Mouse (Mus musculus) yolk sac, embryonic 10.5 days (tissue): Measurements from ENCODE around the gene Dnah2.

Experiments
- DNase-seq: peaks from one replicate; pipeline ENCODE4 v3.0.0-alpha.2; 2017; ENCODE audit warnings: low spot score

The Dnah2 gene

DNA sequence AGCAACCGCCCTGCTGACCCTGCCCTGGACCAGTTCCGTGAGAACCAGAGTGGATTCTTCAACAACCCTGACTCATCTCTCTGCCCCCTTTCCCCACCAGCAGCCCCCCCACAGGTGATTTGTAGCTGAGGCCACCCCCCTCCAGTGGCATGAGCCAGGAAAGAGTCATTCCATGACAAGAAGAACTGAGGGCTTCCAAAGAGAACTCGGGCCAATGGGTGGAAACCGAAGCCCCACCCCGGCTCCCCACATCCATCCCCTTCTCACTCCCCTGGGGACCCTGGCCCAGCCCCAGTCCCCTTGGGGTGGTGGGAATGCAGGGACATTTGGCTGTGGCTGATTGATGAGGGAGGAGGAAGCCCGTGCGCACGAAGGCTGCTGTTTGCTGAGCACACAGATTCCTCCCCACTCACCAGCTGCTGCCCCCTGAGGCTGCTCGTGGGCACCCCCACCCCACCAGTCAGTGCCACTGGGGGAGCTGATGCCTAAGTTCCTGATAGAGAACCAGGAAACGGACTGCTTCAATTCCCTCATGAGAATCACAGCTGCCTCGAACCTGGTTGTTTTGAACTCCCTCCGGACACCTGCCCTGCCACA, at the start of gene Dnah2:
TSS of gene Dnah2 (minus strand) at position 51 of the 597 bp plus-strand sequence.
- DNase-seq, result no peak

DNA sequence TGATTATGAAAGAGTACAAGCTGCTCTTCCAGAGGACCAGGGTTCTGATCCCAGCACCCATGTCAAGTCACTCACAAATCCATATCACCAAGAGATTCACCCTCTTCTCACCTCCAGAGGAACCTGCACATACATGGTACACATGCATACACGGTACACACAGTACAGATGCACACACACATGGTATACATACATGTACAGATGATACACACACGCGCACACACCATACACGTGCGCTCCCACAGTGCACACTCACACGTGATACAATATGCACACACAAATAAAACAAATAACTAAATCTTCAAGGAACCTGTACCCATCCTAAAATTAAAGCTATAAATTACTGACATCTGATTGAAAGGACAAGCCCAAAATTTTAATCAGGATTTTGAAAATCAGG, 45.9 kb upstream of the Dnah2 start:
- no peak for DNase-seq

DNA sequence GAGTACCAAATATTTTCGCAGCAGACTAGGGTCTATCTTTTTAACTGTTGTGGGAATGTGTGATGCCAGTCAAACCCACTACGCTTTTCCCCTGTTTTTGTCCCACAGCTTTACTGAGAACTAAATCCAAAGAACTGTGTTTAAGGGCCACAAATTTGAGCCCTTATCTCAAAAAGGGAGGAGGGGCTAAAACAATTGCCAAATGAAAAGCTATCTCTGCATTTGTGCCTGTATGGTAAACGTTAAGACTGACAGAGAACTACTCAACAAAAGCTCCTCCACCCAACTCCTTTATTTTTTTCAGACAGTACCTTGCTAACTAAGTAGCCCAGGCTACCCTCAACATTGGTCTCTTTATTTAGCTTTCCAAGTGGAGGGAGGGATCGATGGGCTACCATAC, 43.9 kb upstream of the Dnah2 start:
- no peak for DNase-seq

- no peak for DNase-seq
Measured at GRCm38 (mm10) chr11:69591899-69592637, 43.2 kb upstream of the Dnah2 start.

DNA sequence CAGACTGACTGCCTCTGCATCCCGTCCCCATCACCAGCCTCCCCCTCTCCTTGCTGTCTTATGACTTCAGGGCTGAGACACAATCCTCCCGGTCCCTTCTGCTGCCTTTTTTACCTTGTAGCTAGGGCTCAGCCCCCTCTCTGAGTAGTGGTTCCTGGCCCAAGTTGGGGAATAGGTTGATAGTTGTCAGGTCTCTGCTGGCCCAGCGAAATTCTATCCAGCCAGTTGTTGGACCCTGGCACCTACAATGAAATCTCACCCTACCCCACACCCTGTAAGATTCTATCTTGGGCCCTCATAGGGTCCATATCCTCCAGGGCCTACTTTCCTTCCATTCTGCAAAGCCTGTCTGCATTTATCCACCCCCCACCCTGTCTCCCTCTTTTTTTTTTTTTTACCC, 42.5 kb upstream of the Dnah2 start:
- DNase-seq, result no peak

DNA sequence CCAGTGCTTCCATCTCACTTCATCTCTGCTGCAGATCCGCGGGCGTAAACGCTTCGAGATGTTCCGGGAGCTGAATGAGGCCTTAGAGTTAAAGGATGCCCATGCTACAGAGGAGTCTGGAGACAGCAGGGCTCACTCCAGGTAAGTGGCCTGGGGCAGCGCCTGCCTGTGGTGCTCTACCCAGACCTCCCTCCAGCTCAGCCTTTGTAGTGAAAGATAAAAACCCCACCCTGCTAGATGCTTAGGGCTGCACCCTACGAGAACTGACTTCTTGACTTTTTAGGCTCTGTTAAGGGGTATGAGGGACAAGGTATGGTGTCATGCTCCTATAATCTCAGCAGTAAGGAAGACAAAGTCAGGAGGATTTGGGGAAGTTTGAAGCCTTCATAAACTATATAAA, 41.7 kb upstream of the Dnah2 start:
- DNase-seq, result no peak

- DNase-seq, result no peak
Measured at GRCm38 (mm10) chr11:69589207-69589834, 40.4 kb upstream of the Dnah2 start.

DNA sequence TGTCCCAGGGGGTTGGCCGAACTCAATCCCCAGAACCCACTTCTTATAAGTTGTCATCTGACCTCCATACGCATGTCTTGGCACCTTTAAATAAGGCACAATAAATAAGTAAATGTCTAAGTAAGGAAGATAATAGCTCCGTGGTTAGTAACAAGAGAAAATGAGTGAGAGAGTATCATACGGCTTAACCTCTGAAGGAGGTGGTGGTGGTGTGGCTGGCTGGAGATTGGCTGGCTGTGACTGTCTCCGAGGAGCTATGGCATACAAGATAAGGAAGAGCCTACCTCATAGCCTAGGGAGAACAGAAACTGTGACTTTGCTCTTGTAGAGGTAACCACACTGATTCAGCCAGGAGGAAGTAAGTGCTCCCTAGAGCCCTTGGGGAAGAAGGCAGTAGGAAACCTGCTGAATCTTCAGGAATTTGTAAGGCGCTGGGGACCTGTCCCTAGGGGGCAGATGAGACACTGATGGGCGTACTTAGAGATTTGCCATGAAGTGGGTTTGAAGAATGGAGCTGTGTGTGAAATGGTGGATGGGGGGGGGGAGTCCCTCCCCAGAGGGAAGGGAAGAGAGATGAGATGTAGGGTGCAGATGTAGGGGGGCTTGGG, 36.9 kb upstream of the Dnah2 start:
- no peak for DNase-seq

DNA sequence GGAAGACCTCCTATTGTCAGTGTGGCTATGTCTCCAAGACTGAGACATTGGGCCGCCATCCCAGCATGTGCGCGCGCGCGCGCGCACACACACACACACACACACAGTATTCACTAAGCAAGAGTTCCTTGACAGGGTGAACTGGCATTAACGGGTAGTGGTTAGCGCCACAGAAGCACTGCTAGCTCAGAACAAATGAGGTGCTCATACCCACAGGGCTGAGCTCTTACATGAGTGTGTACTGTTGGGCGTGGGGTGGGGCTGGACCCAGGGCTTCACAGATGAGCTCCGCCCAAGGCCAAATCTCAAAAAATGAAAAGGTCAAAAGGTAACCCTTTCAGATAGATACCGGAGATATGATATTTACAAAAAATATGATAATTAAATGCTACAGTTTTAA, 36.0 kb upstream of the Dnah2 start:
- no peak for DNase-seq

DNA sequence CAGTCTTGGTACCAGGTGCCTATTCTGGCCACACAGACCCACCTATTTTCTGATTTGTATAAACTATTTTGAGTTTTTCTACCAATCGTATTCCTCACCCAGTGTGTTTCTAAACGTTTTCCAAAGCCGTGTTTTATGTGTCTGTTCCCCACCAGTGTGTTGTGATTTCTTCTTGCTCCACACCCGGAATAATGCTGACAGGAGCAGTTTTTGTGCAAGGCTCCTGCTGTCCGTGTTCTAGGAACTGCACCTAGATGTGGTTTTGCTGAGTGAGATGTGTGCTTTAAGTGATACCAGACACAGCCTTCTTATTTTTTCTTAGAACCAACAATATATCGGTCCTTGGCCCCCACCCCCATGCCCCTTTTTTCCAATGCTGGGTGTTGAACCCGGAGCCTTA, 35.1 kb upstream of the Dnah2 start:
- DNase-seq, result no peak

DNA sequence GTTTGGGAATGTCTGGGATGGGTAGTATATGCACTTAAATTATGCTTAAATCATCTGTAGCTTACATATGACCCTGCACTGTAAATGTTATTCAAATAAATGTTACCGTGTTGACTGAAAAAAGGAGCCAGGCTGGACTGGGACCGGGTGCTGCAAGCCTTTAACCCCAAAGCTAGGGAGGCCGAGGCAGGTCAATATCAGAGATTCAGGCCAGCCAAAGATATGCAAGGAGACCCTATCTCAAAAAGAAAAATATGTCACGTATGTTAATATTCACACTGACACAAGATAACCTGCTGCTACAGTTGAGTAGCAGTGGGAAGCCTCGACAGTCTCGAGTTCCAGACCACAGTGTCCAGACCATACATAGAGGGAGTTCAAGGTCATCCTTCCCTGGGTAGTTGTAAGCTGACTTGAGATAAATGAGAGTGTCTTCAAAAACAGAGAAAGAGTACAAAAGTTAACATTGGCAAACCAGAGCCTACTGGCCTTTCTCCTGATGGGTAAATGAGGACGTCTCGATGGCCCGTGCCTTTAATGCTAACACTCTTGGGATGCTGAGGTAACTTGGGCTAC, 33.4 kb upstream of the Dnah2 start:
- no peak for DNase-seq

- no peak for DNase-seq
Measured at GRCm38 (mm10) chr11:69581814-69582213, 32.9 kb upstream of the Dnah2 start.

DNA sequence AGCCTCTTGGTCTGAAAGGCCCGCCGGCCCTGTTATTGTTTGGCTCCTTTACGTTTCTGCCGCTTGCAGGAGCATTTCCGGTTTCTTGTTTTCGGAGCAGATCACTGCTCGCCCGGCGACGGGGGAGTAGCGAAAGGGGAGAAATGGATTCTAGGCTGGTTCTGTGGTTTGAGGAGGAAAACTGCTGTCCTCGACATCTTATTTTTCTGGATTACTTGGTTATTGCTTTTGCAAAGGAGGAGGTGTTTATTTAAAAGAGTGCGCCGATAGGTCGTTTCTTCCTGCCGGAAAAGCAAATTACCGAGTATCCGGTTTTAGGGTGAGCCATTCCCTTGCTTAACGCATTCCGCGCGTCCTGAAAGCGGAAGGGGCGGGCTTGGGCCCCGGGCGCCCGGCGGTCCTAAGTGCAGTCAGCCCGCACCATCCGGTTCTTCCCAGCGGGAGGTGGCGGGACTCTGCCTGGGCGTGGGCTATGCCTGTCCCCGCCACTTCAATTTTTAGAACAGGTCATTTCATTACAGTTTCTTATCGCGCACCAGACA, 32.3 kb upstream of the Dnah2 start:
- peak; percentile 95 for DNase-seq

DNA sequence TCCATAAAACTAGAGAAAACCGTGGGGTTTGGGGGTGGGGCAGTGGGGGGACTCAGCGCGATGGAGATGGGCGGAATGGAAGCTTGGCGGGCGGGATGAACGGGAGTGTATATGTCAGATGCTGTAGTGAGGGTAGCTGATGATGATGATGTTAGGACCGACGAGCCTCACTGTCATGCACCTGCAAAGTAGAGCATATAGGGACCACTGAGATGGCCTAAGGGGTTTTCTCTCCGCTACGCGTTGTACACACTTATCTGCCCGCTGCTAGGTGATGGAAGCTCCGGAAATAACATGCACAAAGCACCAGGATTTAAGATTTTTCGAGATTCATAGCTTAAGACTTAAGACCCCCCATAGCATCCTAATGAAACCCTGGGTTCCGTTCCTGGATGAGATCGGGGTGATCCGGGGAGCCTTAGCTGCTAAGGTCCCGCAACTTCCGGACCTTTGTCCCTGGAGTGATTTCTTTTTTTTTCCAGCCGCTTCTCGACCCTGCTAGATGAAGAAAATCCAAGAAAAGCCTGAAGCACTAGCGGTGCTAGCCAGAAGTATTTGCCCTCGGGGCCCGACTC, 31.7 kb upstream of the Dnah2 start:
- DNase-seq, result peak; percentile 48

DNA sequence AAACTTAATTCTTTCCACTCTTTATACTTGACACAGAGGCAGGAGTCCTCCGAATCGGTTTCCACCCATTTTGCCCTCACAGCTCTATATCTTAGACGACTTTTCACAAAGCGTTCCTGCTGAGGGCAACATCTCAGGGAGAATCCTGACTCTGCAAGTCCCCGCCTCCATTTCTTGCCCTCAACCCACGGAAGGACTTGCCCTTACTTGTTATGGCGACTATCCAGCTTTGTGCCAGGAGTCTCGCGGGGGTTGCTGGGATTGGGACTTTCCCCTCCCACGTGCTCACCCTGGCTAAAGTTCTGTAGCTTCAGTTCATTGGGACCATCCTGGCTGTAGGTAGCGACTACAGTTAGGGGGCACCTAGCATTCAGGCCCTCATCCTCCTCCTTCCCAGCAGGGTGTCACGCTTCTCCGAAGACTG, 31.2 kb upstream of the Dnah2 start, which contains the start of the genes Wrap53 and Trp53:
TSS of gene Wrap53 (minus strand) at position 165 of the 424 bp plus-strand sequence.
TSS of gene Trp53 (plus strand) at position 269 of the 424 bp plus-strand sequence.
- DNase-seq, result peak; percentile 94

DNA sequence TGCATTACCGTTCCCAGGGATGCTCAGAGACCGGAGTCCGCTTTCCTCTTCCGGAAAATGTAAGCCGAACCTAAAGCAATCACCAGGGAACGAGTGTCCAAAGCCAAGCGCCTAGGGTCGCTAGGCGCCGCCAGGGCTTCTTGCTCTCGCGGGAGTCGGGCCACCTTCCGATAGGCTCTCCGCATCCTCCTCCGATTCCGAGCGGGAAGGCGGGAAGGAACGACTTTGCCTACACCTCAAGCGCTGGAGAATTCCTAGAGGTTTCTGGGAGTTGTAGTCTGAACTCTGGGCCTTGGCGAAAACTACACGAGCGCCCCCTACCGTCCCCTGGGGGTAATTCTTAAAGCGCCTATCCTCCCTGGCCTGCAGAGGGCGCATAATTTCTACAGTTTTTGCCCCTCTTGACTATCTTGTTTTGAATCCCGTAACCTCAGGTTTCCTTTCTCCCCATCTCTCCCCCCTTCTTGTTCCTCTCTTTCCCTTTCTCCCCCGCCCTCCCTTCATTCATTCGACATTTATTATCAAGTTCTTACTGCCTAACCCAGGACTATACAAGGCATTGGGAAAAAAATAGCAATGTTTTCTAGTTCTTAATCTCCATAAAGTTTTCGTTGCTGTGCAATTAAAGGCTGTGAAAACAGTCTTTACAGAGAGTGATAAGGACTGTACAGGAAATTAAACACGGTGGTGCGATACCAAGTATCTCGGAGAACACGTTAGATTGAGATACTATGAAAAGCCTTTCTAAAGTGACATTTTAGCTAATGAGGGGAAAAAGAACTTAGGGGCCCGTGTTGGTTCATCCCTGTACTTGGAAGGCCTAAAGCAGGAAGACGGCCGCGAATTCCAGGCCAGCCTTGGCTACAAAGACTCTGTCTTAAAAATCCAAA, 30.5 kb upstream of the Dnah2 start:
- DNase-seq, result peak; percentile 99

DNA sequence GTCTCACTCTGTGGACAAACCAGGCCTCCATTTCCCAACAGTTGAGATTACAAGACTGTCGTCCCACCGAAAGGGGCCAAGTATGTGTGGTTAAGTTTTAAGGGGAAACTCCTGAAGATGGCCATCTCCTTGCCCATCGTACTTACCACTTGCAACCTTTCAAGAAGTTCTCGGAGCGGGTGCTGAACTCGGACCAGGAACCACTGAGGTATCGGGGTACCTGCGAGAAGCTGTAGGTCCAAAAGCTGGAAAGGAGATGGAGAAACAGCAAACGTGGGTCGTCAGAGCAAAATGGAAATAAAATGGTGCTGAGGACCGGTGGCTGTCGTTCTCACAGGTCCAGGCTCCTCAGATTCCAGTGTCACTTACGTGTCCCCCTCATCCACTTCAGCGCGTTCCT, 29.4 kb upstream of the Dnah2 start:
- DNase-seq, result no peak

DNA sequence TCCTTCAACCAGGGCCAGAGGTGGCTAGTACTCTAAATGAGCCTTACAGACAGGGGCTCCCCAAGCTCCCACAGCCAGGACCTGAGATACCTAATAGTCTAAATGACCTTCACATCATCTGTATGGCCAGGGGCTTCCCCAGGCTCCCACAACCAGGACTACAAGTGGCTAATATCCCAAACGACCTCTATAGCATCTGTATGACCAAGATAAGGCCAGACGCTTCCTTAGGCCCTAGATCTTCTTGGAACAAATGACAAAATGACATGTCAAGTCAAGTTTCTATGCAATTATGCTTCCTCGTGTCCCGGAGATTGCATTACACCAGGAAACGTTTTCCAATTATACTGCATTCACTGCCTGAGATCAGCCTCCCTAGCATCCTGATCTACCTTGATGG, 27.4 kb upstream of the Dnah2 start:
- DNase-seq, result no peak

DNA sequence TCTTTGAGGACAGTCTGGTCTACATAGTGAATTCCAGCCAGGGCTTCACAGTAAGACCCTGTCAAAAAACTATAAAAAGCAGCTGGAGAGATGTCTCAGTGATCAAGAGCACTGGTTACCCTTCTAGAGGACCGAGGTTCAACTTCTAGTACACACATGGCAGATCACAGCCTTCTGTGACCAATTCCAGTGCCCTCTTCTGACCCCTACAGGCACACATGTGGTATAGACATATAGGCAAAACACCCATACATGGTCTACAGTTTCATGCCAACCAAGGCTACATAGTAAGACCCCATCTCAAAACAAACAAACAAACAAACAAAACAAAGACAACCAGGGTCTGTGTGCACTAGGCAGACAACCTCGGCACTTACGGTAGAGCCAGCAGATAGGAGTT, 26.3 kb upstream of the Dnah2 start:
- DNase-seq, result no peak

DNA sequence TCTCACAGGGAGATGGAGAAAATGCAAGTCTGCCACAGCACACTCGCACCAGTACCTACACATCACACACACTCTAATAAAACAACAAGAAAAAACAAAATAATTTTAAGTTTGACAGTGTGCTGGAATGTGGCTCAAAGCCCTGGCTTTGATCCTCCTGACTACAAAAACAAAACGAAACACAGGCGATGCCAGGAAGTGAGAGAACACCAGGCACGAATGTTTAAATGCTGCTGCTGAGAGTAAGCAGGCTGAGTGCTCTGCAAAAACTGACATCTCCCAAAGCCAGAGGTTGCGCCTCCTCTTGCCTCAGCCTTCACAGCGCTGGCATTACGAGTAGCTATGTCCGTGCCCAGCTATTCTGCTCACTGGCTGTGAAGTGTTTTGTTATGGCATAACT, 16.2 kb upstream of the Dnah2 start:
- no peak for DNase-seq

GRCm38 (mm10) chr11:69564391-69564790, 15.5 kb upstream of the Dnah2 start:
- no peak for DNase-seq
